Mouse (Mus musculus) small intestine, adult 2 months (tissue): ENCODE measurements around the gene Bend6.

ENCODE experiments used
- CTCF ChIP-seq: fragments of 200-500 bp; IDR thresholded peaks from 2 replicates; pipeline ENCODE4 v1.5.1; 2012; ENCODE audit warnings: low read depth, mild to moderate bottlenecking, control low read depth, inconsistent platforms, low read length, moderate library complexity, mixed read lengths; ENCODE audit not compliant: insufficient replicate concordance, insufficient read length; ENCODE audit errors: extremely low read depth
- POLR2A ChIP-seq: fragments of 200-500 bp; IDR thresholded peaks from 2 replicates; pipeline ENCODE4 v1.6.1; 2012; ENCODE audit warnings: low read depth, mild to moderate bottlenecking, control low read depth, inconsistent platforms, low read length, moderate library complexity

- TF ChIP-seq CTCF = no peak
- no peak for TF ChIP-seq POLR2A
Measured at GRCm38 (mm10) chr1:33946601-33947395, 39.2 kb upstream of the Bend6 start.
